Mouse (Mus musculus): ENCODE results near the gene Rftn2. TPM values are rescaled to one million over a fixed set of nuclear protein-coding genes. Genes with fewer than 3 reads are reported as not detected.
A peak's percentile ranks its signal among the peaks of the same experiment; 100 is the strongest.

Gene Rftn2
- polyA plus RNA-seq, 1 experiment, result 41.0 TPM

- Histone ChIP-seq H3ac (ENCODE audit: control insufficient read depth, insufficient read length) (no peak overlapping the region), H3K79me2 (ENCODE audit: control insufficient read depth, insufficient read depth) (peaks cover 46% of the 10 kb centered on the region), H3K4me2 (ENCODE audit: low read depth) (peak overlapping the region; percentile 97), H3K36me3 (ENCODE audit: control insufficient read depth, insufficient read depth) (peaks cover 5% of the 10 kb centered on the region), H3K27me3 (ENCODE audit: control insufficient read depth, insufficient read depth, insufficient read length) (no peaks in the 10 kb centered on the region), H3K4me3 (peak overlapping the region; percentile 95)
- TF ChIP-seq MAX (IDR thresholded peaks at IDR 0.05; ENCODE audit: low read depth) (no peak), TCF3 (IDR thresholded peaks at IDR 0.05; ENCODE audit: insufficient read length, low read depth) (no peak), REST (IDR thresholded peaks at IDR 0.05; ENCODE audit: insufficient read depth, insufficient read length) (no peak), POLR2A (IDR thresholded peaks at IDR 0.05; ENCODE audit: insufficient read length, low read depth) (no peak), MYOD1 (IDR thresholded peaks at IDR 0.05; ENCODE audit: control insufficient read depth in 1 of 3, insufficient read length in 2 of 3, low read depth in 2 of 3) (no peak), SRF (IDR thresholded peaks at IDR 0.05; ENCODE audit: control insufficient read depth, insufficient read length, low read depth) (no peak), CEBPB (IDR thresholded peaks at IDR 0.05; ENCODE audit: insufficient read depth, poor library complexity, severe bottlenecking) (no peak), USF1 (IDR thresholded peaks at IDR 0.05; ENCODE audit: low read depth) (no peak), POLR2AphosphoS2 (IDR thresholded peaks at IDR 0.05; ENCODE audit: insufficient read length, low read depth) (no peak)
These were observed 12.7 kb upstream of the Rftn2 start for GRCm38 (mm10) chr1:55239237-55239636.

GRCm38 (mm10) chr1:55238496-55238895 lies 11.9 kb upstream of the Rftn2 start:
- Histone ChIP-seq H3K4me2 (ENCODE audit: low read depth) (peak overlapping the region; percentile 97), H3K27me3 (ENCODE audit: control insufficient read depth, insufficient read depth, insufficient read length) (no peaks in the 10 kb centered on the region), H3K36me3 (ENCODE audit: control insufficient read depth, insufficient read depth) (peaks cover 5% of the 10 kb centered on the region), H3K79me2 (ENCODE audit: control insufficient read depth, insufficient read depth) (peaks cover 46% of the 10 kb centered on the region), H3ac (ENCODE audit: control insufficient read depth, insufficient read length) (peak overlapping the region; percentile 38), H3K4me3 (peak overlapping the region; percentile 95)
- no peak for TF ChIP-seq SRF (IDR thresholded peaks at IDR 0.05; ENCODE audit: control insufficient read depth, insufficient read length, low read depth)
- TF ChIP-seq POLR2A (IDR thresholded peaks at IDR 0.05; ENCODE audit: insufficient read length, low read depth), result no peak
- TF ChIP-seq TCF3 (IDR thresholded peaks at IDR 0.05; ENCODE audit: insufficient read length, low read depth), result no peak
- no peak for TF ChIP-seq CEBPB (IDR thresholded peaks at IDR 0.05; ENCODE audit: insufficient read depth, poor library complexity, severe bottlenecking)
- no peak for TF ChIP-seq REST (IDR thresholded peaks at IDR 0.05; ENCODE audit: insufficient read depth, insufficient read length)
- no peak for TF ChIP-seq USF1 (IDR thresholded peaks at IDR 0.05; ENCODE audit: low read depth)
- TF ChIP-seq E2F4 (IDR thresholded peaks at IDR 0.05; ENCODE audit: insufficient read depth), result no peak
- no peak for TF ChIP-seq MYOG (IDR thresholded peaks at IDR 0.05; ENCODE audit: control insufficient read depth in 1 of 3, insufficient read depth in 1 of 3, insufficient read length in 2 of 3, low read depth in 2 of 3)
- TF ChIP-seq POLR2AphosphoS2 (IDR thresholded peaks at IDR 0.05; ENCODE audit: insufficient read length, low read depth), result no peak
- no peak for TF ChIP-seq TCF12 (IDR thresholded peaks at IDR 0.05; ENCODE audit: insufficient read depth, poor library complexity, severe bottlenecking)
- no peak for TF ChIP-seq MYOD1 (IDR thresholded peaks at IDR 0.05; ENCODE audit: control insufficient read depth in 1 of 3, insufficient read length in 2 of 3, low read depth in 2 of 3)
- TF ChIP-seq MAX (IDR thresholded peaks at IDR 0.05; ENCODE audit: low read depth), result no peak

- peaks cover 5% of the 10 kb centered on the region for H3K36me3 ChIP-seq (ENCODE audit: control insufficient read depth, insufficient read depth)
- H3K4me3 ChIP-seq, result peak overlapping the region; percentile 95
- H3K27me3 ChIP-seq (ENCODE audit: control insufficient read depth, insufficient read depth, insufficient read length), result no peaks in the 10 kb centered on the region
- peak overlapping the region; percentile 97 for H3K4me2 ChIP-seq (ENCODE audit: low read depth)
- TF ChIP-seq MAX (IDR thresholded peaks at IDR 0.05; ENCODE audit: low read depth) (no peak), MYOD1 (IDR thresholded peaks at IDR 0.05; ENCODE audit: control insufficient read depth in 1 of 3, insufficient read length in 2 of 3, low read depth in 2 of 3) (no peak), POLR2AphosphoS2 (IDR thresholded peaks at IDR 0.05; ENCODE audit: insufficient read length, low read depth) (no peak), USF1 (IDR thresholded peaks at IDR 0.05; ENCODE audit: low read depth) (no peak), E2F4 (IDR thresholded peaks at IDR 0.05; ENCODE audit: insufficient read depth) (no peak), CEBPB (IDR thresholded peaks at IDR 0.05; ENCODE audit: insufficient read depth, poor library complexity, severe bottlenecking) (no peak), TCF12 (IDR thresholded peaks at IDR 0.05; ENCODE audit: insufficient read depth, poor library complexity, severe bottlenecking) (no peak), REST (IDR thresholded peaks at IDR 0.05; ENCODE audit: insufficient read depth, insufficient read length) (no peak), TCF3 (IDR thresholded peaks at IDR 0.05; ENCODE audit: insufficient read length, low read depth) (no peak)
- peaks cover 46% of the 10 kb centered on the region for H3K79me2 ChIP-seq (ENCODE audit: control insufficient read depth, insufficient read depth)
- H3ac ChIP-seq (ENCODE audit: control insufficient read depth, insufficient read length), result peak overlapping the region; percentile 38
These were observed 11.1 kb upstream of the Rftn2 start for GRCm38 (mm10) chr1:55237643-55238161.

DNA sequence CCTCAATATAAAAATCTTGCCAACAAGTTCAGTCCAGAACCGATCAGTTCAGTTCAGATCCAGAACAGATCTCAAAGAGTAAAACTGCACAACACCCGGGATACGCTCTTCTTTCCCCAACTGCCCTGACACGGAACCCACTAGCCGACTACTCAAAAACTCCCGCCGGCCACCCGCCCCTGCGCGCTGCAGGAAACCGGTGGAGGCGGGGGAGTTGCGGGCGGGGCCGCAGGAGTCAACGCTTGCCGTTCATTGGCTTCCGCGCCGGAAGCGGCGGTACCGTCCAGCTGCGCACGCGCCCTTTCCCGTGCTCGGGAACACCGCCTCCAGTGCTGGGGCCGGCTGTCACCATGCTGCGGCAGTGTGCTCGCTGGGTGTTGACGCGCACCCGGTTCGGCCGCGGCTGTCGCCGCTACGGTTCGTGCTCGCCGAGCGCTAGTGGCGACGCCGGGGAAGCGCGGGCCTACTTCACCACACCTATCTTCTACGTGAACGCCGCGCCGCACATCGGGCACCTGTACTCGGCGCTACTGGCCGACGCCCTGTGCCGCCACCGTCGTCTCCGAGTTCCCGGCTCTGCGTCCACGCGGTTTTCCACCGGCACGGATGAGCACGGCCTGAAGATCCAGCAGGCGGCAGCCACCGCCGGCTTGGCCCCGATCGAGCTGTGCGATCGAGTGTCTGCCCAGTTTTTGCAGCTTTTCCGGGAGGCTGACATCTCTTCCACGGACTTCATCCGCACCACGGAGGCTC lies 10.5 kb upstream of the Rftn2 start, which contains the start of gene Mars2:
TSS of gene Mars2 (plus strand) at position 288 of the 753 bp plus-strand sequence.
- H3K36me3 ChIP-seq (ENCODE audit: control insufficient read depth, insufficient read depth), result peaks cover 5% of the 10 kb centered on the region

More for the DNA sequence above, 10.5 kb upstream of the Rftn2 start, which contains the start of gene Mars2:
- Histone ChIP-seq H3K79me2 (ENCODE audit: control insufficient read depth, insufficient read depth) (peaks cover 46% of the 10 kb centered on the region), H3K4me2 (ENCODE audit: low read depth) (peak within 1 kb of the TSS; percentile 97), H3K4me3 (peak within 1 kb of the TSS; percentile 95), H3K27me3 (ENCODE audit: control insufficient read depth, insufficient read depth, insufficient read length) (no peaks in the 10 kb centered on the region), H3ac (ENCODE audit: control insufficient read depth, insufficient read length) (peak within 1 kb of the TSS; percentile 38)
- TF ChIP-seq MAX (IDR thresholded peaks at IDR 0.05; ENCODE audit: low read depth) (no peak), POLR2A (IDR thresholded peaks at IDR 0.05; ENCODE audit: insufficient read length, low read depth) (peak; percentile 100), POLR2AphosphoS2 (IDR thresholded peaks at IDR 0.05; ENCODE audit: insufficient read length, low read depth) (peak; percentile 98), MYOG (IDR thresholded peaks at IDR 0.05; ENCODE audit: control insufficient read depth in 1 of 3, insufficient read depth in 1 of 3, insufficient read length in 2 of 3, low read depth in 2 of 3) (peak in 2 of 3 experiments; percentile 73 to 76), REST (IDR thresholded peaks at IDR 0.05; ENCODE audit: insufficient read depth, insufficient read length) (peak; percentile 48), MYOD1 (IDR thresholded peaks at IDR 0.05; ENCODE audit: control insufficient read depth in 1 of 3, insufficient read length in 2 of 3, low read depth in 2 of 3) (peak in 2 of 3 experiments; percentile 54 to 85), E2F4 (IDR thresholded peaks at IDR 0.05; ENCODE audit: insufficient read depth) (peak; percentile 94), TCF3 (IDR thresholded peaks at IDR 0.05; ENCODE audit: insufficient read length, low read depth) (peak; percentile 31), TCF12 (IDR thresholded peaks at IDR 0.05; ENCODE audit: insufficient read depth, poor library complexity, severe bottlenecking) (no peak)
